Mouse (Mus musculus): ENCODE results near the gene Znrf4. TPM values are rescaled to one million over a fixed set of nuclear protein-coding genes. Genes with fewer than 3 reads are reported as not detected.
A peak's percentile ranks its signal among the peaks of the same experiment; 100 is the strongest.

Znrf4 gene
- polyA plus RNA-seq, 1 experiment = 0.67 TPM

DNA sequence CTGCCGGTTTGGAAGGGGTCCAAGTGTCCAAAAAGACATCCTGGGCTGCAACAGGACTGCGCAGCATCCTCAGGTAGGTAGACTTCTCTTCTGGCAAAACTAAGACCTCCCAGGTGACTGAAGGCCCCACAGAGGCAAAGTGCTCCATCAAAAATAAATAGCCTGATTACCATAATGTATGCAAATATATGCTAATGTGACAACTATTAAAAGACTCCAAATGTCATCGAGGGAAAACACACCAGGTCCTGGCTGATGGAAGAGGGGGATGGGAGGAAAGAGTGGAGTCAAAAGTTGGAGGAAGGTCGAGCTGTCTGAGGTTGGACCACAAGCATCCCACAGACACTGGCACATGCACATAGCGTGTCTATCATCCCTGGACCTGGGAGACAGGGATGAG, 13.0 kb downstream of the Znrf4 start:
- no peak for TF ChIP-seq CTCF (IDR thresholded peaks at IDR 0.05; ENCODE audit: borderline replicate concordance, control insufficient read depth, extremely low read depth, insufficient read depth, low read length, poor library complexity)
- TF ChIP-seq POLR2A (IDR thresholded peaks at IDR 0.05; ENCODE audit: control insufficient read depth, extremely low read depth, insufficient read depth, low read length, poor library complexity) = no peak
- H3K27ac ChIP-seq (ENCODE audit: control insufficient read depth, insufficient read depth, low read length) = no peak overlapping the region
- no peak for DNase-seq
- 75% methylated on average over 5 of the region's 5 CpGs for WGBS
- H3K4me3 ChIP-seq (ENCODE audit: control insufficient read depth, insufficient read depth, low read length) = no peak overlapping the region
- H3K4me1 ChIP-seq (replicated peaks; ENCODE audit: control insufficient read depth, insufficient read depth, low read length) = no peaks in the 10 kb centered on the region
- no peaks in the 10 kb centered on the region for H3K36me3 ChIP-seq (ENCODE audit: control insufficient read depth, insufficient read depth, low read length)
- H3K27me3 ChIP-seq (ENCODE audit: control insufficient read depth, insufficient read depth, low read length) = no peaks in the 10 kb centered on the region

DNA sequence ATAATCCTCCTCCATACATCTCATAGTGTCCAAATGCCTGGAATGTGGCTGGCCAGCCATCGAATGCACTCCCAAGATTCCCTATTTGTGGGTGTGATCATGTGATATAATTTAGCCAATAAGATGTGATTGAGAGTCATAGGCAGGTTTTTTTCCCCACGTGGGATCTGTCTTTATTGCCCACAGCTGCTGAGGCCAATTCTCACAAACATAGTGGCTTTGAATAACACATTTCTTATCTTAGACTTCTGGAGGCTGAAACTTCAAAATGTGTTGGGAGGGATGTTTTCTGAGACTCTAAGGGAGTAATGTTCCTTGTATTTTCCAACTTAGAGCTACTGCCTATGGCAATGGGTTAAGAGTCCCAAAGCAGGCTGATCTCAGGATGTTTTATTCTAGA, 17.8 kb downstream of the Znrf4 start:
- DNase-seq = no peak
- Histone ChIP-seq H3K27me3 (ENCODE audit: control insufficient read depth, insufficient read depth, low read length) (no peaks in the 10 kb centered on the region), H3K27ac (ENCODE audit: control insufficient read depth, insufficient read depth, low read length) (no peak overlapping the region), H3K4me3 (ENCODE audit: control insufficient read depth, insufficient read depth, low read length) (no peak overlapping the region), H3K36me3 (ENCODE audit: control insufficient read depth, insufficient read depth, low read length) (no peaks in the 10 kb centered on the region), H3K4me1 (replicated peaks; ENCODE audit: control insufficient read depth, insufficient read depth, low read length) (no peaks in the 10 kb centered on the region)
- 71% methylated on average over 2 of the region's 2 CpGs for WGBS
- no peak for TF ChIP-seq POLR2A (IDR thresholded peaks at IDR 0.05; ENCODE audit: control insufficient read depth, extremely low read depth, insufficient read depth, low read length, poor library complexity)
- no peak for TF ChIP-seq CTCF (IDR thresholded peaks at IDR 0.05; ENCODE audit: borderline replicate concordance, control insufficient read depth, extremely low read depth, insufficient read depth, low read length, poor library complexity)

DNA sequence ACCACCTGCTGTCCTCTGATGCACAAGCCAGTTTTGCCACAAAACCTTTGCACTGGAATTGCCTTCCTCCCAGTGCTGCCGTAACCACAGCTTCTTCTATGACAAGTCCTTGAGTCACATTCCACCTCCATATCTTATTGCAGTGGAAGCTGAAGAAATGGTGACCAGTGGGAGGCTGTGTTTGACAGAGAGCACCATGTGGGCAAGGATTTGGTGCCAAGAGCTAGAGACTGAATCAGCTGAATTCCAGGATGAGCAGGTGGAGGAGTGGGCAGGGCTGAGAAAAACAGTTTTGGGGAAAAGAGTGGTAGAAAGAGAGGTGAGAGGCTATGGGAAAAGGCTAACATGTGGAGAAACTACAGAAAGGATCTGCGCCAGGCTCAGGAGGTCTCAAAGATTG, 18.4 kb downstream of the Znrf4 start:
- 95% methylated on average over 2 of the region's 2 CpGs for WGBS
- Histone ChIP-seq H3K4me3 (ENCODE audit: control insufficient read depth, insufficient read depth, low read length) (no peak overlapping the region), H3K4me1 (replicated peaks; ENCODE audit: control insufficient read depth, insufficient read depth, low read length) (no peaks in the 10 kb centered on the region), H3K36me3 (ENCODE audit: control insufficient read depth, insufficient read depth, low read length) (no peaks in the 10 kb centered on the region), H3K27ac (ENCODE audit: control insufficient read depth, insufficient read depth, low read length) (no peak overlapping the region), H3K27me3 (ENCODE audit: control insufficient read depth, insufficient read depth, low read length) (no peaks in the 10 kb centered on the region)
- TF ChIP-seq CTCF (IDR thresholded peaks at IDR 0.05; ENCODE audit: borderline replicate concordance, control insufficient read depth, extremely low read depth, insufficient read depth, low read length, poor library complexity) (no peak), POLR2A (IDR thresholded peaks at IDR 0.05; ENCODE audit: control insufficient read depth, extremely low read depth, insufficient read depth, low read length, poor library complexity) (no peak)
- no peak for DNase-seq

DNA sequence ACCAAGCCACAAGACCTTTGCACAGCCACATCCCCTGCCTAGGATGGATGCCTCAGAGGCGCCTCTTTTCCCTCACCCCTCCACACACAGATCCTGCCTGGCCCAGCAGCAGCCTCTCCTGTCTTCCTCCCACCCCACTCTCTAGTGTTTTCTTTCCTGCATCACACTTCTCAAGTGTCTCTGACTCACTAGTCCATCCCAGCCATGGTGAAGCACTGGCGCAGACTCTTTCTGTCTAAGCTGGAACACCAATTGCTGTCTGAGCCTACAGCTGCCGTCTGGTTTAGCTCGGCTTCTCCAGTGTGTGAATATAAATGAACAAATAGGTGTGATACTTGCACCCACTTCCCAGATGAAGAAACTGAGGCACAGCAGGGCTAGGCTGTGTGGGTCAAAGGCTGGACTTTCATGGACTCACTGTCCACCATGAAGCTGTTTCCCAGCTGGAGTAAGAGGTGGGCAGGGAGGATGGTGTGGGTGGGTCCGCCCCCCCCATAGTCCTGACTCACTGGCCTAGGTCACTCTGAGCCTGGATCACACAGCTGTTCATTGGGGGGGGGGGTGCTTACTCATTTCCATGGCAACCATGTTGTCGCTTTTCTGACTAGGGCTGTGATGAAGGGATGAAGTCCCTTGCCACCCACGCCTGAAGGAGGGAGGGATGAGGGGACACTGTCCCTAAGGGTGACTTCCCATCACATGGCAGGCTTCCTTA, 21.6 kb downstream of the Znrf4 start:
- H3K4me1 ChIP-seq (replicated peaks; ENCODE audit: control insufficient read depth, insufficient read depth, low read length) = no peaks in the 10 kb centered on the region
- 82% methylated on average over 7 of the region's 7 CpGs for WGBS
- H3K27me3 ChIP-seq (ENCODE audit: control insufficient read depth, insufficient read depth, low read length) = no peaks in the 10 kb centered on the region; the same call in 1 of the 2 replicates
- no peak overlapping the region for H3K4me3 ChIP-seq (ENCODE audit: control insufficient read depth, insufficient read depth, low read length)
- no peak overlapping the region for H3K27ac ChIP-seq (ENCODE audit: control insufficient read depth, insufficient read depth, low read length)
- no peaks in the 10 kb centered on the region for H3K36me3 ChIP-seq (ENCODE audit: control insufficient read depth, insufficient read depth, low read length)
- no peak for DNase-seq
- TF ChIP-seq CTCF (IDR thresholded peaks at IDR 0.05; ENCODE audit: borderline replicate concordance, control insufficient read depth, extremely low read depth, insufficient read depth, low read length, poor library complexity) (no peak), POLR2A (IDR thresholded peaks at IDR 0.05; ENCODE audit: control insufficient read depth, extremely low read depth, insufficient read depth, low read length, poor library complexity) (no peak)

DNA sequence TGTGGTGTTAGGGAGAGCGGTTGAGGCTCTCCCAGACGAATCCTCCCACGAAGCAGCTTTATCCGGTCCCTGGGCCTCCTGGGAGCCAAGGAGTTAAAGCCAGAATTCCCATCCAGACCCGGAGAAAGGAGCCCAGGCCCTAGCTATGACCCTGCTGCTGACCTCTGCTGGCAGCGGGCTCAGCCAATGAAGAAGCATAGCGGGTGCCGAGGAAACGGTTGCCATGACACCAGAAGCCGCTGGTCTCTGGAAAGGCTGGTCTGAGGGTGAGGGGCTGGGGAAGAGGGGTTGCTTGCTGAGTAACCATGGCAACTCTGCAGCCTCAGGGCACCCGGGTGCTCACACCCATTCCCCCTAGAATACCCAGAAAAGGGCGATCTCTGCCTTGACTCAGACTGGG, 24.2 kb downstream of the Znrf4 start:
- no peaks in the 10 kb centered on the region; the same call in 1 of the 2 replicates for H3K27me3 ChIP-seq (ENCODE audit: control insufficient read depth, insufficient read depth, low read length)
- no peaks in the 10 kb centered on the region for H3K36me3 ChIP-seq (ENCODE audit: control insufficient read depth, insufficient read depth, low read length)

DNA sequence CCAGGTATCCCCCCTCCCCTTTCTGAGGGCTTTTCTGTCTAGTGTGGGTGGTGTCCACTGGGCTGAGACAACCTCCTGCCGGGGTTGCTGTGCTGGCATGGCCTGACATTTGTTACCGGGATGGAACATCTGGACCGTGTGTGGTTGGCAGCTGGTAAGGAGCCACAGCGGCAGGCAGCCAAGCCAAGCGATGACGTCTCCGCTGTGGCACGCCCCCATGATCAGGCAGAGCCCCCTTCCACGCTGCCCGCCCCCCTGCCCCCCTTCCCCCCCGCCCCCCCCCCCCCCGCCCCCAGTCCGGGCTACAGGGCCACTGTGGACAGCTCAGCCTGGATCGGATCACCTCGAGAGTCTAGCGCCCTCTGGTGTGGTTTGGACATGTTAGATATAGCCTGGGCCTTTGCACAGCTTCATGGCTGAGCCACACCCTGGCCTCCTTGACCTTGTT, 24.8 kb downstream of the Znrf4 start:
- Histone ChIP-seq H3K27me3 (ENCODE audit: control insufficient read depth, insufficient read depth, low read length) (no peaks in the 10 kb centered on the region; the same call in 1 of the 2 replicates), H3K4me1 (replicated peaks; ENCODE audit: control insufficient read depth, insufficient read depth, low read length) (no peaks in the 10 kb centered on the region), H3K27ac (ENCODE audit: control insufficient read depth, insufficient read depth, low read length) (no peak overlapping the region), H3K4me3 (ENCODE audit: control insufficient read depth, insufficient read depth, low read length) (no peak overlapping the region), H3K36me3 (ENCODE audit: control insufficient read depth, insufficient read depth, low read length) (no peaks in the 10 kb centered on the region)
- peak; percentile 61 for DNase-seq
- WGBS = 12% methylated on average over 9 of the region's 16 CpGs
- TF ChIP-seq POLR2A (IDR thresholded peaks at IDR 0.05; ENCODE audit: control insufficient read depth, extremely low read depth, insufficient read depth, low read length, poor library complexity) (no peak), CTCF (IDR thresholded peaks at IDR 0.05; ENCODE audit: borderline replicate concordance, control insufficient read depth, extremely low read depth, insufficient read depth, low read length, poor library complexity) (no peak)

More for the DNA sequence above, 24.2 kb downstream of the Znrf4 start:
- 51% methylated on average over 12 of the region's 12 CpGs for WGBS
- Histone ChIP-seq H3K4me1 (replicated peaks; ENCODE audit: control insufficient read depth, insufficient read depth, low read length) (no peaks in the 10 kb centered on the region), H3K4me3 (ENCODE audit: control insufficient read depth, insufficient read depth, low read length) (no peak overlapping the region), H3K27ac (ENCODE audit: control insufficient read depth, insufficient read depth, low read length) (no peak overlapping the region)
- no peak for DNase-seq
- TF ChIP-seq POLR2A (IDR thresholded peaks at IDR 0.05; ENCODE audit: control insufficient read depth, extremely low read depth, insufficient read depth, low read length, poor library complexity) = no peak
- no peak for TF ChIP-seq CTCF (IDR thresholded peaks at IDR 0.05; ENCODE audit: borderline replicate concordance, control insufficient read depth, extremely low read depth, insufficient read depth, low read length, poor library complexity)

All from thymus, adult 2 months (tissue).